Mouse (Mus musculus) G1E (cell line): Measurements from ENCODE around the gene Gm26602.

Experiments used
- CTCF ChIP-seq: IDR thresholded peaks from 2 replicates; pipeline ENCODE4 v1.5.1; 2012; ENCODE audit warnings: low read depth, low read length, inconsistent platforms, mixed read lengths
- GATA1 ChIP-seq: IDR thresholded peaks from 2 replicates; pipeline ENCODE4 v1.6.1; 2012; ENCODE audit warnings: borderline replicate concordance, low read length, inconsistent platforms, mixed read lengths

DNA sequence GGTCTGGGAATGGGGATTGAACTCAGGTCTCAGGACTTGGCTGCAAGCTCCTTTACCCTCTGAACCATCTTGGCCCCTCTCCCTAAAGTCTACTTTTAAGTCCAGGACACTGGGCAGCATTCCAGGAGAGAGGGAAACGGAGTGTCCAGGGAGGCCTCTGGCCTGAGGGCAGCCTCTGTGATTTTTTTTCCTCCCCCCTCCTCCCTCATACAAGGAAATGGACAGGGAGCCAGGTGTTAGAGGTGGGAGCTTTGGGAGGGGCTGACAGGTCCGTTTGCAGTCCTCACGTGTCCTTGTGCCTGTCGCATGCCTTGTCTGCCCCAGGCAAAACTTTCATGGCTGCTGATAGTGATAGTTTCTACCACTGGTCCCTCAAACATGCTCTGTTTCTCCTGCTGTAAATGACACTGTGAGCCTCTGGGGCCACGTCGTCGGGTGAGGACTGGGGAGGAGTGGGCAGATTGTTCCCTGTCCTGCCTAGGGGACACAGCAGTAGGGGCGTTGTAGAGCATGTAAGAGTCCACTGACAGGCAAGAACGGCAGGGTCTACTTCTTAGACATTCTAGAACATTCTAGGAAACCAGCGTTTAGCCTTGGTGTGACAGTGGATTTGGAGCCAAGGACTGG lies 25.7 kb downstream of the Gm26602 start:
- TF ChIP-seq GATA1 = no peak
- TF ChIP-seq CTCF = no peak
